Mouse (Mus musculus) kidney, embryonic 16.5 days (tissue): Measurements from ENCODE around the gene Arhgap30. TPM values are rescaled to one million over a fixed set of nuclear protein-coding genes. Genes with fewer than 3 reads are reported as not detected.

Source experiments
- ATAC-seq: fragments of 200-750 bp; cut with Nextera tagmentation; 2 replicates; pipeline ENCODE4 v1.8.0; 2017; ENCODE audit warnings: moderate TSS enrichment; ENCODE audit not compliant: low FRiP score, low TSS enrichment
- H3K27ac ChIP-seq: fragments of 300-500 bp; sonication (generic); 2 replicates; pipeline ENCODE4 v1.5.1; 2014; ENCODE audit warnings: low read length
- H3K27me3 ChIP-seq: fragments of 300-500 bp; sonication (generic); 2 replicates; pipeline ENCODE4 v1.6.1; 2014; ENCODE audit warnings: low read length, control low read depth, mixed read lengths; ENCODE audit not compliant: insufficient read depth
- H3K36me3 ChIP-seq: fragments of 300-500 bp; sonication (generic); 2 replicates; pipeline ENCODE4 v1.6.1; 2014; ENCODE audit warnings: low read length, control low read depth, mixed read lengths; ENCODE audit not compliant: insufficient read depth
- H3K4me1 ChIP-seq: fragments of 300-500 bp; sonication (generic); 2 replicates; pipeline ENCODE4 v1.6.1; 2014; ENCODE audit warnings: low read length, control low read depth, mixed read lengths; ENCODE audit not compliant: insufficient read depth
- H3K4me2 ChIP-seq: fragments of 300-500 bp; sonication (generic); replicated peaks from 2 replicates; pipeline ENCODE4 v1.6.1; 2014; ENCODE audit warnings: low read depth, low read length
- H3K4me3 ChIP-seq: fragments of 300-500 bp; sonication (generic); 2 replicates; pipeline ENCODE4 v1.5.1; 2014; ENCODE audit warnings: mild to moderate bottlenecking, low read length
- H3K9ac ChIP-seq: fragments of 300-500 bp; sonication (generic); replicated peaks from 2 replicates; pipeline ENCODE4 v1.6.1; 2014; ENCODE audit warnings: low read length
- H3K9me3 ChIP-seq: fragments of 300-500 bp; sonication (generic); 2 replicates; pipeline ENCODE4 v1.6.1; 2016; ENCODE audit warnings: low read length, control low read depth
- WGBS: fragments of 180-500 bp; shearing (Covaris S2); extraction: QIAGEN DNeasy Blood & Tissue Kit; methylation state at CpG from one replicate; pipeline ENCODE4 v1.1.7; 2014; 5-methylcytosine and 5-hydroxymethylcytosine counted together
- polyA plus RNA-seq: library from polyadenylated mRNA; unstranded; fragments of >200 nt; fragmentation: Nextera tagmentation; extraction: Ambion mirVana; gene quantifications from 2 replicates; pipeline ENCODE4 v1.2.1, GENCODE M21; 2015

Arhgap30 gene
- polyA plus RNA-seq, result 1.1 and 1.6 TPM in 2 replicates

GRCm38 (mm10) chr1:171388376-171389102 is at the start of gene Arhgap30:
Arhgap30 (plus strand) TSS chr1:171388954.
- H3K27me3 ChIP-seq, result no peaks in the 10 kb centered on the region
- H3K27ac ChIP-seq, result no peak within 1 kb of the TSS
- H3K36me3 ChIP-seq, result no peaks in the 10 kb centered on the region
- no peak within 1 kb of the TSS for H3K4me2 ChIP-seq
- no peak within 1 kb of the TSS for H3K4me3 ChIP-seq
- no peak within 1 kb of the TSS for H3K9ac ChIP-seq
- H3K9me3 ChIP-seq, result no peaks in the 10 kb centered on the region
- no peaks in the 10 kb centered on the region for H3K4me1 ChIP-seq
- WGBS, result 77% methylated on average over 15 of the region's 15 CpGs
- no peak for ATAC-seq

- peaks cover 46% of the 10 kb centered on the region for H3K36me3 ChIP-seq
- 0 out of 2 replicates have a peak, but pooled peaks have one; percentile 5 for ATAC-seq
- no peak overlapping the region for H3K27ac ChIP-seq
Measured at GRCm38 (mm10) chr1:171342262-171343207, 46.2 kb upstream of the Arhgap30 start.

GRCm38 (mm10) chr1:171343922-171344677 is 44.7 kb upstream of the Arhgap30 start:
- WGBS, result 79% methylated on average over 8 of the region's 9 CpGs
- Histone ChIP-seq H3K36me3 (peaks cover 34% of the 10 kb centered on the region), H3K4me1 (peaks cover 21% of the 10 kb centered on the region), H3K4me3 (0 out of 2 replicates have a peak overlapping the region, but pooled peaks have one; percentile 90), H3K9me3 (no peaks in the 10 kb centered on the region), H3K27me3 (no peaks in the 10 kb centered on the region), H3K4me2 (peak overlapping the region; percentile 66), H3K9ac (no peak overlapping the region), H3K27ac (no peak overlapping the region)
- peak; percentile 32; the same call in 1 of the 2 replicates for ATAC-seq

More at GRCm38 (mm10) chr1:171342262-171343207, 46.2 kb upstream of the Arhgap30 start:
- 89% methylated on average over 16 of the region's 16 CpGs for WGBS
- no peak overlapping the region for H3K9ac ChIP-seq
- no peak overlapping the region for H3K4me3 ChIP-seq
- H3K4me1 ChIP-seq, result peaks cover 21% of the 10 kb centered on the region
- H3K9me3 ChIP-seq, result no peaks in the 10 kb centered on the region
- no peaks in the 10 kb centered on the region for H3K27me3 ChIP-seq
- H3K4me2 ChIP-seq, result no peak overlapping the region

- H3K36me3 ChIP-seq, result peaks cover 30% of the 10 kb centered on the region
- H3K9me3 ChIP-seq, result no peaks in the 10 kb centered on the region
- peak overlapping the region; percentile 81 for H3K9ac ChIP-seq
- no peaks in the 10 kb centered on the region for H3K27me3 ChIP-seq
- WGBS, result 70% methylated on average over 9 of the region's 9 CpGs
- ATAC-seq, result no peak
- H3K4me2 ChIP-seq, result peak overlapping the region; percentile 66
- no peak overlapping the region for H3K27ac ChIP-seq
- peak overlapping the region; percentile 90 for H3K4me3 ChIP-seq
- peaks cover 21% of the 10 kb centered on the region for H3K4me1 ChIP-seq
Measured at GRCm38 (mm10) chr1:171344715-171345114, 44.0 kb upstream of the Arhgap30 start.

- Histone ChIP-seq H3K4me2 (peak within 1 kb of the TSS; percentile 66), H3K36me3 (peaks cover 23% of the 10 kb centered on the region), H3K27me3 (no peaks in the 10 kb centered on the region), H3K4me1 (peaks cover 21% of the 10 kb centered on the region), H3K9me3 (no peaks in the 10 kb centered on the region), H3K4me3 (peak within 1 kb of the TSS; percentile 90), H3K27ac (peak within 1 kb of the TSS; percentile 65), H3K9ac (peak within 1 kb of the TSS; percentile 81)
- under 1% methylated on average over 50 of the region's 53 CpGs for WGBS
- ATAC-seq, result peak; percentile 90
Measured at GRCm38 (mm10) chr1:171345225-171346094, 43.3 kb upstream of the Arhgap30 start, which contains the start of the genes Nit1 and Pfdn2. Nit1 (minus strand) TSS chr1:171345646. Pfdn2 (plus strand) TSS chr1:171345670.

GRCm38 (mm10) chr1:171346095-171346450 is 42.7 kb upstream of the Arhgap30 start:
- ATAC-seq, result no peak
- no peaks in the 10 kb centered on the region for H3K9me3 ChIP-seq
- peaks cover 21% of the 10 kb centered on the region for H3K4me1 ChIP-seq
- H3K9ac ChIP-seq, result peak overlapping the region; percentile 81
- peak overlapping the region; percentile 40; the same call in 1 of the 2 replicates for H3K27ac ChIP-seq
- H3K4me3 ChIP-seq, result peak overlapping the region; percentile 90
- peak overlapping the region; percentile 66 for H3K4me2 ChIP-seq
- WGBS, result 0% methylated on average over 14 of the region's 14 CpGs
- H3K27me3 ChIP-seq, result no peaks in the 10 kb centered on the region
- peaks cover 18% of the 10 kb centered on the region for H3K36me3 ChIP-seq

- H3K27me3 ChIP-seq, result no peaks in the 10 kb centered on the region
- H3K27ac ChIP-seq, result no peak overlapping the region
- H3K36me3 ChIP-seq, result no peaks in the 10 kb centered on the region
- ATAC-seq, result no peak
- WGBS, result 88% methylated on average over 3 of the region's 3 CpGs
- H3K4me3 ChIP-seq, result no peak overlapping the region
- H3K9ac ChIP-seq, result no peak overlapping the region
- H3K9me3 ChIP-seq, result no peaks in the 10 kb centered on the region
- peaks cover 20% of the 10 kb centered on the region for H3K4me1 ChIP-seq
- no peak overlapping the region for H3K4me2 ChIP-seq
Measured at GRCm38 (mm10) chr1:171348665-171349064, 40.1 kb upstream of the Arhgap30 start.

GRCm38 (mm10) chr1:171349210-171349609 is 39.5 kb upstream of the Arhgap30 start:
- no peaks in the 10 kb centered on the region for H3K9me3 ChIP-seq
- H3K36me3 ChIP-seq, result no peaks in the 10 kb centered on the region
- no peak overlapping the region for H3K4me2 ChIP-seq
- peaks cover 14% of the 10 kb centered on the region for H3K4me1 ChIP-seq
- no peak for ATAC-seq
- H3K27me3 ChIP-seq, result no peaks in the 10 kb centered on the region
- H3K27ac ChIP-seq, result no peak overlapping the region
- no peak overlapping the region for H3K9ac ChIP-seq
- 87% methylated on average over 2 of the region's 2 CpGs for WGBS
- H3K4me3 ChIP-seq, result no peak overlapping the region
